Mouse (Mus musculus): ENCODE results near the gene Nr2c2ap.

The Nr2c2ap gene

DNA sequence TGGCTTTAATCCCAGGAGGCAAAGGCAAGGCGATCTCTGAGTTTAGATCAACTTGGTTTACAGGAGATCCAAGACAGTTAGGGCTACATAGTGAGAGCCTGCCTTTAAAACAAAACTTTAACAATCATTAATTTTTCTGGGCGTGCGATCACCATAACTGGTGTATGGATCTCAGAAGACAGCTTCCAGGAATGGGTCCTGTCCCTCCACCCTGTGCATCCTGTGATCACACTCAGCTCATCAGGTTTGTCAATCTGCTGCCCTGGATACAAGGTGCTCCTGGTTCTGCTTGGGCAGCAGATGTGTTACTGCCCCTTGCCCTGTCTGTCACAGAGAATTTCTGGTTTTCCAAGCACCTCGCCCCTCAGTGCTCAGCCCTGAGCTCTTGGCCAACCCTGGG lies 28.1 kb downstream of the Nr2c2ap start:
- no peak for DNase-seq (ENCODE audit: low read depth in 2 of 2, low spot score in 2 of 2)

- DNase-seq (ENCODE audit: low read depth in 2 of 2, low spot score in 2 of 2): no peak
Measured at GRCm38 (mm10) chr8:70160015-70160414, 28.9 kb downstream of the Nr2c2ap start.

- DNase-seq (ENCODE audit: low read depth in 2 of 2, low spot score in 2 of 2): no peak
Measured at GRCm38 (mm10) chr8:70163316-70163715, 32.2 kb downstream of the Nr2c2ap start.

DNA sequence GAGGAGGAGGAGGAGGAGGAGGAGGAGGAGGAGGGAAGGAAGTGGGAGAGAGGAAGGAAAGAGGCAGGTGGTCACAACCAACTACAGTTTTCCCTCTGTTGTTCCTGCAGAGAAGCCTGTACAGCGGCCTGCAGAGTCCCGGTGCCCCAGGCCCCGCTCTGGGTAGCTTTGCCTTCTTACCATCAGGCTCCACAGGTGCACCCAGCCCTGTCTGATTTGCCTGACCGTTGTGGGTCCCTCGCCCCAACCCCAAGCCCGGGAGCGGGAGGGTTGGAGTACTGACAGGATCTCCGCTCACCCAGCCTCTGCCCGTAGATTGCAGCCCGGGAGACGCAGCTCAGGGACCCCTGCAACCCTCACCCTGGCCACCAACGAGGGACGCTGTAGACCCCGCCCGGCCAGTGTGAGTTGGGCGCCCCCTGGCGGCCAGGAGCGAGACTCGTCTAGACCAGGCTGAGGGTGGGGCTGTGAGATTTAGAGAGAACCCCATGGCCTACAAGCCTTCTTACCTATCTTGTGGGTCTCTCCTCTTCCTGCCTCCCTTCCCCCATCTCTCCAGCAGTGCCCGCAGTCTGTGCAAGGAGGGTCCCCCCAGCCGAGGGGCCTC lies 35.5 kb downstream of the Nr2c2ap start:
- DNase-seq (ENCODE audit: low read depth in 2 of 2, low spot score in 2 of 2): peak; percentile 73 to 76

DNA sequence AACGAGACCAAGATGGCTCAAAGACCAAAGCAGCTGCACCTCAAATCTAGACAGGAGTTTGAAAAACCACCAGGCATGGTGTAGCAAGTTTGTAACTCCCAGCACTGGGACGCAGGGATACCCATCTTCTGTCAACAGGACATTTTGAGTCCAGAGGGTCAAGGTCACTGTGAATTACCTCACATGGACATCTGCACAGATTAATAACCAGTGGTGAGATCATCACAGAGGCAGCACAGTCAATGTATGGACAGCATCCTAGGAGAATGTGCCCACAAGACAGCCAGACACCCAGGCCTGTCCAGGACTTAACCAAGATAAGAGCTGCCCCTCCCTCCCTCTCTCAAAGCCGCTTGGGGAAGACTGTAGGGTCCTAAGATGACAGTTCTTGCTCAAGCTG lies 39.0 kb downstream of the Nr2c2ap start:
- no peak for DNase-seq (ENCODE audit: low read depth in 2 of 2, low spot score in 2 of 2)

- DNase-seq (ENCODE audit: low read depth in 2 of 2, low spot score in 2 of 2): no peak
Measured at GRCm38 (mm10) chr8:70170748-70171147, 39.6 kb downstream of the Nr2c2ap start.

GRCm38 (mm10) chr8:70171240-70171639 lies 40.1 kb downstream of the Nr2c2ap start:
- DNase-seq (ENCODE audit: low read depth in 2 of 2, low spot score in 2 of 2): no peak

GRCm38 (mm10) chr8:70172043-70172681 lies 41.0 kb downstream of the Nr2c2ap start, which contains the start of gene Tmem161a:
Tmem161a (plus strand) TSS chr8:70172356.
- peak; percentile 73 to 77 for DNase-seq (ENCODE audit: low read depth in 2 of 2, low spot score in 2 of 2)

- no peak for DNase-seq (ENCODE audit: low read depth in 2 of 2, low spot score in 2 of 2)
Measured at GRCm38 (mm10) chr8:70173320-70173719, 42.2 kb downstream of the Nr2c2ap start.

- DNase-seq (ENCODE audit: low read depth in 2 of 2, low spot score in 2 of 2): no peak
Measured at GRCm38 (mm10) chr8:70174079-70174478, 42.9 kb downstream of the Nr2c2ap start.

DNA sequence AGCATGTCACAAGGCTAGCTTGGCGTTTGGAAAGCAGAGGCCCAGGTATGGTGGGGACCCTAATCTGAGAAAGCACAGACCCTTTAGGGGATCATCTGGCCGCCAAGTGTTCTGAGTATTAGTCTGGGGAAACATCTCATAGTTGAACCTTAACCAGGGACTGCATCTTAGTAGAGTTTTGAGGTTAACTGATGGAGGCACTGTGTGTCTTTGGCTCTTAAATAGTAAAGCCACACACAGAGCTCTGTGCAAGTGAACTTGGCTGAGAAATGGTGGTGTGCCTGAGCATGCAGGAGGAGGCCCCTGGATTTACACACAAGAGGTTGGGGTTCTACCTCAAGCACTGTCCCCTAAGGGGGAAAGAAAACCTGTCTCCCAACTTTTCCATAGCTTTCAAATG lies 47.1 kb downstream of the Nr2c2ap start:
- no peak for DNase-seq (ENCODE audit: low read depth in 2 of 2, low spot score in 2 of 2)

- no peak for DNase-seq (ENCODE audit: low read depth in 2 of 2, low spot score in 2 of 2)
Measured at GRCm38 (mm10) chr8:70179082-70179481, 47.9 kb downstream of the Nr2c2ap start.

- DNase-seq (ENCODE audit: low read depth in 2 of 2, low spot score in 2 of 2): no peak
Measured at GRCm38 (mm10) chr8:70181212-70181902, 50.2 kb downstream of the Nr2c2ap start.

DNA sequence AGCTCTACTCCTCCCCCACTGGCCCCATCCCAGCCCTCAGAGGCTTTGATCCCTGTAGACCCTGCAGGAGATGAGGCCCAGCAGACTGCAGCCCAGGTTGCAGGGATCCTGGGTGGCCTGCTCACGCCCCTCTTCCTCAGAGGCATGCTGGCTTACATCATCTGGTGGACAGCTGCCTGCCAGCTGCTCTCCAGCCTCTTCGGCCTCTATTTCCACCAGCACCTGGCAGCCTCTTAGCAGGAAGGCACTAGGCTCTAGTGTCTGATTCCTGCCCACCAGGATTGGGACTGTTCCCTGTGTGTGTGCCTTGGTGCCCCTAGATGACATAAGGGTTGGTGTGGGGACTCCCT lies 50.7 kb downstream of the Nr2c2ap start:
- DNase-seq (ENCODE audit: low read depth in 2 of 2, low spot score in 2 of 2): no peak

GRCm38 (mm10) chr8:70183194-70183593 lies 52.1 kb downstream of the Nr2c2ap start:
- no peak for DNase-seq (ENCODE audit: low read depth in 2 of 2, low spot score in 2 of 2)

All from CD8-positive naive resting alpha-beta T cell, adult 2 months (primary cell).